Mouse (Mus musculus): Measurements from ENCODE around the gene Ccdc8. TPM values are rescaled to one million over a fixed set of nuclear protein-coding genes. Genes with fewer than 3 reads are reported as not detected.

Gene Ccdc8
- total RNA-seq, 2 experiments from 2014 or later, result 2.2 to 2.4 TPM

GRCm38 (mm10) chr7:17017921-17018320 lies 25.4 kb downstream of the Ccdc8 start:
- TF ChIP-seq CTCF (IDR thresholded peaks at IDR 0.05), result no peak
- H3K4me3 ChIP-seq, result no peak overlapping the region
- DNase-seq (ENCODE audit: extremely low spot score in 1 of 2, low spot score in 2 of 2), result no peak
- intact Hi-C loops (cut with DNase I), result loop anchor here (5.0 to 10.0 kb wide), 2 partner anchors 44 to 973 kb away; partner anchors contain the start of genes Bicra and Hif3a
- peak overlapping the region; percentile 81 for H3K27ac ChIP-seq

GRCm38 (mm10) chr7:17019426-17020166 lies 27.1 kb downstream of the Ccdc8 start:
- no peak overlapping the region for H3K4me3 ChIP-seq
- no peak for DNase-seq (ENCODE audit: extremely low spot score in 1 of 2, low spot score in 2 of 2)
- peak overlapping the region; percentile 19 for H3K27ac ChIP-seq
- no peak for TF ChIP-seq CTCF (IDR thresholded peaks at IDR 0.05)
- intact Hi-C loops (cut with DNase I), result loop anchor here (5.0 to 10.0 kb wide), 2 partner anchors 43 to 975 kb away; partner anchors contain the start of genes Bicra and Hif3a

GRCm38 (mm10) chr7:17022176-17022575 lies 29.7 kb downstream of the Ccdc8 start:
- no peak overlapping the region for H3K27ac ChIP-seq
- no peak for DNase-seq (ENCODE audit: extremely low spot score in 1 of 2, low spot score in 2 of 2)
- intact Hi-C loops (cut with DNase I), result no loop called here
- no peak for TF ChIP-seq CTCF (IDR thresholded peaks at IDR 0.05)
- H3K4me3 ChIP-seq, result no peak overlapping the region

GRCm38 (mm10) chr7:17023701-17024100 lies 31.2 kb downstream of the Ccdc8 start:
- intact Hi-C loops (cut with DNase I), result no loop called here

GRCm38 (mm10) chr7:17024141-17024540 lies 31.6 kb downstream of the Ccdc8 start:
- H3K27ac ChIP-seq, result peak overlapping the region; percentile 63
- intact Hi-C loops (cut with DNase I), result no loop called here

More at GRCm38 (mm10) chr7:17023701-17024100, 31.2 kb downstream of the Ccdc8 start:
- Histone ChIP-seq H3K4me3 (no peak overlapping the region), H3K27ac (peak overlapping the region; percentile 63)
- no peak for DNase-seq (ENCODE audit: extremely low spot score in 1 of 2, low spot score in 2 of 2)
- TF ChIP-seq CTCF (IDR thresholded peaks at IDR 0.05), result no peak

DNA sequence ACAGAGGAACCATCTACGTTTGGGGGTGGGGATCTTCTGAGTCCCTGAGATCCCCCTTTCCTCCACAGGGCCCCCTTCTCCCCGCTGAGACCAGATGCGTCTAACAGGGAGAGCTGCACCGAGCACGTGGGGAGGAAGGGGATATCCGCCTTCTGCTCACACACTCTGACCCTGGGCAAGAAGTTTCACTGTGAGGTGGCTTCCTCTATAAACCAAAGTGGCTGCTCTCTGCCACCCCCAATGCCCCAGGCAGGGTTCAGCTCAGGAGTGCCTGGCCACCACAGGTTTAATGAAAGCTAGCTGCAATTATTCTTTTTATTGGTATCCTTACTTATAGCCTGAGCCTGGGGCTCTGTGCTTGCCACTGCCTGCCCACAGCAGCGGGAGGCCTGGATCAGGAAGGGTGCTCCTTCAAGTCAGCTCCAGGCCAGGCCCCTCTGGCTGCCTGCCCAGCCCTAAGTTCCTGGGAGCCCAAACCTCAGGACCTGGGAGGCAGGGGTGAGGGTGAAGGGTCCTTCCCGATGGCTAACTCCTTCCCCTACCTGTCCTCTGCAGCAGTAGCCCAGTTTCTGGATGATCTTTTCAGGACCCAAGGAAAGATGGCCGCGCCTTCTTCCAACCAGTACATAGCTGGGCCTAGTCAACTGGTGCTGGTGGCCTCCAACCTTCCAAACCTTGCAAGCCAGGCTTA lies 32.5 kb downstream of the Ccdc8 start:
- Histone ChIP-seq H3K4me3 (peak overlapping the region; percentile 85), H3K27ac (peak overlapping the region; percentile 63)
- no peak for DNase-seq (ENCODE audit: extremely low spot score in 1 of 2, low spot score in 2 of 2)
- no peak for TF ChIP-seq CTCF (IDR thresholded peaks at IDR 0.05)
- intact Hi-C loops (cut with DNase I), result no loop called here

More at GRCm38 (mm10) chr7:17024141-17024540, 31.6 kb downstream of the Ccdc8 start:
- no peak for DNase-seq (ENCODE audit: extremely low spot score in 1 of 2, low spot score in 2 of 2)
- TF ChIP-seq CTCF (IDR thresholded peaks at IDR 0.05), result no peak
- no peak overlapping the region for H3K4me3 ChIP-seq

DNA sequence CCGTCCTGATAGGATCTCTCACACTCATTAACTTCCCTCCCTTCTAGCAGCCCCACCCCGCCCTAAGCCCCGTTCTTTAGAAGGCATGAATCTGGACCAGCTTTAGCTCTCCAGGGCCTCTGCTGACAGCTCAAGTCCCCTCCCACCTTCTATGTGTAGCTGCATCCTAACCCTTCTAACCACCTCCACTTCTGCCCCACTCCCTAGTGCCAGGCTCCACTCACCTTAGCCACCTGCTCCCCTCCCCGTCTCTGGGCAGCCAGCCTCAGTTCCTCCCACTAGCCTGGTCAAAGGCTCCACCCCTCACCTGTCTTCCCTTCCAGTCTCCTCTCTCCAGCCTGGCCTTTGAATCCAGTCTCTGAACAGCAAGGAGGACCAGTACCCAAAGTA lies 33.0 kb downstream of the Ccdc8 start:
- no peak for TF ChIP-seq CTCF (IDR thresholded peaks at IDR 0.05)
- no peak for DNase-seq (ENCODE audit: extremely low spot score in 1 of 2, low spot score in 2 of 2)
- Histone ChIP-seq H3K27ac (peak overlapping the region; percentile 98), H3K4me3 (peak overlapping the region; percentile 85)
- intact Hi-C loops (cut with DNase I), result no loop called here

DNA sequence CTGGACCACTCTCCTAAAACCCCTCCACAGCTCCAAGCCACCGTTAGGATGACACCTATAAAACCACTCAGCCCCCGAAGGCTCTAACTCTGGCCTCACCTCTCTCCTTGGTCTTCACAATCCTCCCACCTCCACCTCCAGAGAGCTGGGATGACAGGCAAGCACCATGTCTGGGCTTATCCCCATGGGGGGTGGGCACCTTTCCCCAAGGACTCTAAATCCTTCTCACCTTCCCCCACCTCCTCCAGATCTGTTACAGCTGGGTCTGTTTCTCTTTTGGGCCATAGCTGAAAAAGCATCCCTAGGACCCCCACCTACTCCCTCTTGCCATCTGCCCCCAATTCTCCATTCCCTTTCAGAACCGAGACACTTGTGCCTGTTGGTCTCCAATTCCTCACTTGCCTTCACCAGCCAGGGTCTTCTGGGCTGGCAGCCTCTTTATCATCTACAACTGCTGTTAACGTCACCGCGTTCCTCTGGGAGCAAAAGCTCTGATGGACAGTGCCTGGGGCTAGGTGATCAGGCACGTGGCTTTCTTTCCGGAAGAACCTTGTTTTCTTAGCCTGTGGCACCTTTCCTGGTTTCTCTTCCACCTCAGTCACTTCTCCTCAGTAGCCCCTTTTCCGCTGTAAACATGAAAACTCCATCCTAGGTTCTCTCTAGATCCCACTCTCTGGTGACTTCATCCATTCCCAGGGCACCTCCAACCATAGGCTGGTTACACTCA lies 33.6 kb downstream of the Ccdc8 start:
- TF ChIP-seq CTCF (IDR thresholded peaks at IDR 0.05), result no peak
- intact Hi-C loops (cut with DNase I), result loop anchor here (2.0 kb wide), 2 partner anchors 31 to 41 kb away; no protein-coding TSS in a partner anchor
- Histone ChIP-seq H3K27ac (peak overlapping the region; percentile 98), H3K4me3 (peak overlapping the region; percentile 85)
- no peak for DNase-seq (ENCODE audit: extremely low spot score in 1 of 2, low spot score in 2 of 2)

GRCm38 (mm10) chr7:17026710-17027587 lies 34.4 kb downstream of the Ccdc8 start:
- H3K27ac ChIP-seq, result peak overlapping the region; percentile 98
- peak in 1 of 2 experiments; percentile 65 for DNase-seq (ENCODE audit: extremely low spot score in 1 of 2, low spot score in 2 of 2)
- peak; percentile 60 for TF ChIP-seq CTCF (IDR thresholded peaks at IDR 0.05)
- intact Hi-C loops (cut with DNase I), result loop anchor here (2.0 kb wide), 2 partner anchors 30 to 40 kb away; no protein-coding TSS in a partner anchor
- peak overlapping the region; percentile 85 for H3K4me3 ChIP-seq

DNA sequence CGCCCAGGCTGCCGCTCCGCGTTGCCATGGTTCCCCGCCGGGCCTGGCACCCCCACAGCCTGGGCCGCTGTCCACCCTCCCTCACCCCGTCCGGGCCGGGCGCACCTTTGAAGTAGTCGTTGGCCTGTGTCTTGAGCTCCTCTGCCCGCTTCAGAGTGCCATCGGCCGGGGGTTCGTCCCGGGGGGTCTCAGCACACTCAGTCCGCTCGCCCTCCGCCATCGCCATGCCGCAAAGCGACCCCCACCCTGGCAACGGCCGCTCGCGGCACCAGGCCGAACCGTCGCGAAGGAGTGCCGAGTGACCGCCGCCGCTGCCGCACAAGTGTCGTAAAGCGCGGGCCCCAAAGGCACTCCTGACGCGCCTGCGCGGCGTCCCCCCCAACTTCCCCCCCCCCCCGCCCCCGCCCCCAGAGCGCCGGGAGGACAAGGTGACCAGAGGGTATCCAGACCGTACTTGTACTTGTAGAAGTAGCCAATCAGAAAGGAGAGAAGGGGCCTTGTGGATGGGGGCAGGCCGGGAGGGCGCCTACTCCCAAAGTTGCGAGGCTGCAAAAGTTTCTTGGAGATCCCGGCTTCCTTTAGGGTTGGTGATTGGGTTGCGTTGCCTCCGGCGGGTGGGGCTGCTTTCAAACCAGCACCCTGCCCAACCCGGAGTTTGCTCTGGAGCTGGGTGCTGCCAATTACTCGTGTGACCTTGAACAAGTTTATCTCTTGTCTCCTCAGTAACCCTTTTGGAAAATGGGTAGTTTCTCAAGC lies 35.3 kb downstream of the Ccdc8 start, which contains the start of gene Ppp5c:
Ppp5c (minus strand) TSS at position 337 of the 756 bp plus-strand sequence.
- DNase-seq (ENCODE audit: extremely low spot score in 1 of 2, low spot score in 2 of 2), result peak; percentile 88 to 89
- Histone ChIP-seq H3K27ac (peak within 1 kb of the TSS; percentile 98), H3K4me3 (peak within 1 kb of the TSS; percentile 85)
- intact Hi-C loops (cut with DNase I), result loop anchor here (2.0 kb wide), 2 partner anchors 29 to 39 kb away; no protein-coding TSS in a partner anchor
- TF ChIP-seq CTCF (IDR thresholded peaks at IDR 0.05), result no peak

Data from left cerebral cortex, adult 2 months (tissue).